Mouse (Mus musculus): Measurements from ENCODE around the gene Armc3. TPM values are rescaled to one million over a fixed set of nuclear protein-coding genes. Genes with fewer than 3 reads are reported as not detected.

Gene Armc3
- polyA plus RNA-seq (2016; fragmentation: Nextera tagmentation; extraction: Ambion mirVana): 0.40 and 0.51 TPM in 2 replicates

- no peaks in the 10 kb centered on the region for H3K9me3 ChIP-seq (replicated peaks)
- DNase-seq (ENCODE audit: low spot score): peak; percentile 90
Measured at GRCm38 (mm10) chr2:19198452-19199365, at the start of gene Armc3. Gene Armc3, plus strand, starts transcription at chr2:19199302.

DNA sequence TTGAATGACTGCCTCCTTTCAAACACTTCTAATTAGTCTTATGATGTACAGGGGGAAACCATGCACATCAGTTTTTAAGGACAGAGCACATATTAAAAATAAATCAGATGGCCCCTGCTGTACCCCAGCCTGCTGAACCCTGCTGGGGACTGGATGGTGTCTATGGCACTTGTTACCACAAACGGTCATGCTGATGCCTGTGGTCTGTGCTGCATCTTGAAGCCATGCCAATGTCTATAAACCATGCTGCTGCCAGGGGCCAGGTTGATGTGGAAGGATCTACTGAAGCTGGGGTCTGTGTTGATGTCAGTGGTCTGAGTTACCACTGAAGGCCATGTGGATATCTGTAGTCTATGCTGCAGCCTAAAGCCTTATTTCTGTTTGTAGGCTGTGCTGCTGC is 46.4 kb upstream of the Armc3 start:
- H3K4me3 ChIP-seq: no peak overlapping the region
- WGBS: 94% methylated on average over 1 of the region's 1 CpGs
- no peaks in the 10 kb centered on the region for H3K27me3 ChIP-seq (ENCODE audit: low read depth, poor library complexity, severe bottlenecking)
- no peaks in the 10 kb centered on the region for H3K9me3 ChIP-seq (replicated peaks)
- no peak for DNase-seq (ENCODE audit: low spot score)
- no peaks in the 10 kb centered on the region for H3K4me1 ChIP-seq
- H3K36me3 ChIP-seq: no peaks in the 10 kb centered on the region
- H3K27ac ChIP-seq (replicated peaks): no peak overlapping the region

More at GRCm38 (mm10) chr2:19198452-19199365, at the start of gene Armc3:
- peak within 1 kb of the TSS; percentile 55 for H3K4me3 ChIP-seq
- H3K4me1 ChIP-seq: peaks cover 12% of the 10 kb centered on the region
- no peaks in the 10 kb centered on the region for H3K36me3 ChIP-seq
- WGBS: 18% methylated on average over 24 of the region's 24 CpGs
- peak within 1 kb of the TSS; percentile 86 for H3K27ac ChIP-seq (replicated peaks)
- no peaks in the 10 kb centered on the region for H3K27me3 ChIP-seq (ENCODE audit: low read depth, poor library complexity, severe bottlenecking)

DNA sequence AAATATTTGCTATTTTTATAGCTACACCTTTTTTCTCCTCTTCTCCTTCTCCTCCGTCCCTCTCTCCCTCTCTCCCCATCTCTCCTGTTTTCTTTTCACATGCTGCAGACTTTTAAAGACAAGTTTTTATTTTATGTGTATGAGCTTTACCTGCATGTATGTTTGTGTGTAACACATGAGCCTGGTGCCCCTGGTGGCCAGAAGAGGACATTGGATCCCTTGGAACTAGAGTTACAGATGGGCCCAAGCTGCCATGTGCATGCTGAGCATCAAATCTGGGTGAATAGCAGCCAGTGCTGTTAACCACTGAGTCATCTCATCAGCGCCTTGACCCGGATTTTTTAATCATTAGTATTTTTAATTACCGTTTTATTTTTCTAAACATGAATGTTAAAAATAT is 42.9 kb upstream of the Armc3 start:
- no peak overlapping the region for H3K27ac ChIP-seq (replicated peaks)
- 79% methylated on average over 4 of the region's 4 CpGs for WGBS
- H3K4me3 ChIP-seq: no peak overlapping the region
- no peaks in the 10 kb centered on the region for H3K36me3 ChIP-seq
- peaks cover 6% of the 10 kb centered on the region for H3K4me1 ChIP-seq
- H3K27me3 ChIP-seq (ENCODE audit: low read depth, poor library complexity, severe bottlenecking): no peaks in the 10 kb centered on the region
- no peaks in the 10 kb centered on the region for H3K9me3 ChIP-seq (replicated peaks)
- DNase-seq (ENCODE audit: low spot score): no peak

DNA sequence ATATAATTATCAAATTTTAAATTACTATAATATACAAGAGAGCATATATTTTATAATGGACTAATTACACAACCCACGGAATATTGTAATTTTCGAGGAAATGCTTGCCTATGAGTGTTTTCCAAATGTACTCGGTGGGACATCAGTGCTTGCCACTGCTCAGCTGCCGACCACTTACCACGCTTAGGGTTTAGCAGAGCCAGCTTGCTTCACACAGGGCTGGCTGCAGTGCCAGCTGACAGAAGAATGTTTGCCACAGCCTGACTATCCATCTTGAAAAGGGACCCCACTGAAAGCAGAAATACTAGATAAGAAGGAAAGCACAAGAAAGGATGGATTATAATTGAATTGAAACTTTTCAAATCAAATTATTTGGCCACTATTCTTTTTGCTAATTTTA is 39.6 kb upstream of the Armc3 start:
- no peaks in the 10 kb centered on the region for H3K9me3 ChIP-seq (replicated peaks)
- H3K4me3 ChIP-seq: no peak overlapping the region
- H3K27me3 ChIP-seq (ENCODE audit: low read depth, poor library complexity, severe bottlenecking): no peaks in the 10 kb centered on the region
- no peaks in the 10 kb centered on the region for H3K36me3 ChIP-seq
- no peak overlapping the region for H3K27ac ChIP-seq (replicated peaks)
- WGBS: 73% methylated on average over 5 of the region's 5 CpGs
- peaks cover 6% of the 10 kb centered on the region for H3K4me1 ChIP-seq
- DNase-seq (ENCODE audit: low spot score): no peak

DNA sequence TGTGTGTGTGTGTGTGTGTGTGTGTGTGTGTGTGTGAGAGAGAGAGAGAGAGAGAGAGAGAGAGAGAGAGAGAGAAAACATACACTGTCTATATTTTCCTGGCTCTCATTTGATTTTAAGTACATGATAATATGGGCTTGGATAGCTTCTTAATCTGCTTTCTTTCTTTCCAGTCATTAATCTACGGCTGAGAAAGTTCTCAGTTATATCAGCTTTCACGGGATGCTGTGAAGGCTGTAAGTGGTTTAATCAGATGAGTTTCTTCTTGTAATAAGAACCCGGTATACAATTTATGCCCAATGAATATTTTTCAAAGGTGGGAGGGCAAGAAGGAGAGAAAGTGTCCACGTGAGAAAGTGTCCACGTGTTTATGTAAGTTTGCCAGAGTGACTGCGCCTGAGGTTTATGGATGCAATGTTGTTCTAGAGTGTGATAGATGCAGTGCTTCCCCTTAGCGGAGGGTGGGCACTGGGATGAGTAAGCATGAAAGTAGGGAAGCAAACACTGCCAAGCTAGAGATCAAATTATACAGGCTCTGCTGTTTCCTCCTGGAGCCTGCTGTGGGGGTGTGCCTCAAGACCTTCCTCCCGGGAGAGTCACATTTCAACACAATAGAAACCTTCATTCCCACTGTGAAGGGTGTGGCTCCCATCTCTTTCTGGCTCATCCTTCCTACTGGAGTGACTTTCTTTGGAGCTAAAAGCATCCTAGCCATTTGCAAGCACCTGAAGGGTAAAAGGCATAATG is 38.6 kb upstream of the Armc3 start:
- WGBS: 22% methylated on average over 8 of the region's 8 CpGs
- H3K9me3 ChIP-seq (replicated peaks): no peaks in the 10 kb centered on the region
- no peak overlapping the region for H3K27ac ChIP-seq (replicated peaks)
- H3K36me3 ChIP-seq: no peaks in the 10 kb centered on the region
- no peak overlapping the region for H3K4me3 ChIP-seq
- no peak for DNase-seq (ENCODE audit: low spot score)
- peaks cover 6% of the 10 kb centered on the region for H3K4me1 ChIP-seq
- H3K27me3 ChIP-seq (ENCODE audit: low read depth, poor library complexity, severe bottlenecking): no peaks in the 10 kb centered on the region

- H3K4me3 ChIP-seq: no peak overlapping the region
- WGBS: 94% methylated on average over 1 of the region's 1 CpGs
Measured at GRCm38 (mm10) chr2:19164234-19164633, 34.9 kb upstream of the Armc3 start.

GRCm38 (mm10) chr2:19176827-19177236 is 22.3 kb upstream of the Armc3 start:
- H3K9me3 ChIP-seq (replicated peaks): no peaks in the 10 kb centered on the region
- H3K27ac ChIP-seq (replicated peaks): no peak overlapping the region
- no peaks in the 10 kb centered on the region for H3K27me3 ChIP-seq (ENCODE audit: low read depth, poor library complexity, severe bottlenecking)
- peaks cover 6% of the 10 kb centered on the region; the same call in 1 of the 2 replicates for H3K4me1 ChIP-seq
- no peaks in the 10 kb centered on the region for H3K36me3 ChIP-seq
- H3K4me3 ChIP-seq: no peak overlapping the region
- WGBS: 47% methylated on average over 1 of the region's 1 CpGs
- DNase-seq (ENCODE audit: low spot score): no peak

More at GRCm38 (mm10) chr2:19164234-19164633, 34.9 kb upstream of the Armc3 start:
- peaks cover 6% of the 10 kb centered on the region for H3K4me1 ChIP-seq
- H3K27me3 ChIP-seq (ENCODE audit: low read depth, poor library complexity, severe bottlenecking): no peaks in the 10 kb centered on the region
- H3K27ac ChIP-seq (replicated peaks): no peak overlapping the region
- no peaks in the 10 kb centered on the region for H3K36me3 ChIP-seq
- no peak for DNase-seq (ENCODE audit: low spot score)
- H3K9me3 ChIP-seq (replicated peaks): no peaks in the 10 kb centered on the region

DNA sequence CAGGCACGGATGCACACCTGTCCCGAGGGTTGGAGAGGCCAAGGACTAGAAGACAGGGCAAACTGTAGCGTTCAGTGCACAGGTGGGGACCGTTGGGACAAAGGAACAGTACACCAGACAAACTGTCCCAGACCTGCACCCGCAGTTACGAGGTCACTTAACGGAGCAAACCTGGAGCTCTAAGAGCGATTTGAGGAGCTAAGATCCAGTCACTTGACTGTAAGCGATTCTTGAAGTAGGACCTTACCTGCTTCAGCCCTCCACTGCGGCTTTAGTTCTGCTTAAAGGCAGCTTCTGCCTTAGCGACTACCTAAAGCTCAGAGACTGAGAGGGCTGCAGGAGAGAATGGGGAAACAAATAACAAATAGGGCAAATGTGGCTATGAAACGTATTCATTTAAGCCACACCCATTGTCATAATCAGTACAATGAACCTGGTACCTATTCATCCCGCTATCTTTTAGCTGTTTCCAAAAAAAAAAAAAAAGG is 308 bp downstream of the Armc3 start:
- H3K9me3 ChIP-seq (replicated peaks): no peaks in the 10 kb centered on the region
- H3K27ac ChIP-seq (replicated peaks): peak overlapping the region; percentile 86
- 29% methylated on average over 13 of the region's 13 CpGs for WGBS
- peaks cover 12% of the 10 kb centered on the region for H3K4me1 ChIP-seq
- peak overlapping the region; percentile 55 for H3K4me3 ChIP-seq
- no peaks in the 10 kb centered on the region for H3K36me3 ChIP-seq
- no peak for DNase-seq (ENCODE audit: low spot score)
- H3K27me3 ChIP-seq (ENCODE audit: low read depth, poor library complexity, severe bottlenecking): no peaks in the 10 kb centered on the region

DNA sequence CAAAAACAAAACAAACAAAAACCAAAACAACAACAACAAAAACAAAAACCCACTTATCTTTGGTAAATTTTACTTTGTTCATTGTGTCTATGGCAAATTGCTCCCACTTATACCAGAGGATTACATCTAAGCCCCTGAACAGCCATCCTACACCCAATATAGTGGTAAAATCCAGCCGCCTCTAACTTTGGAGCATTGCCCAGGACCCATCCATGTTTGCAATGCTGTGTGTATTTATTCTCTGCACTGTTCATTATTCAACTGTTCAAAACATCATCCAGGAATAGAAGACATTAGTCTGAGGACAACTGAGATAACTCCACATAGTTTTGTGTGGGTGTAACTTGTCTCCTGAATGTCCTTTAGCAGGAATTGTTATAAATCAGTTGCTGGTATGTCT is 1.0 kb downstream of the Armc3 start:
- H3K27ac ChIP-seq (replicated peaks): no peak overlapping the region
- H3K27me3 ChIP-seq (ENCODE audit: low read depth, poor library complexity, severe bottlenecking): no peaks in the 10 kb centered on the region
- no peaks in the 10 kb centered on the region for H3K9me3 ChIP-seq (replicated peaks)
- no peak for DNase-seq (ENCODE audit: low spot score)
- H3K36me3 ChIP-seq: no peaks in the 10 kb centered on the region
- 86% methylated on average over 1 of the region's 1 CpGs for WGBS
- peaks cover 12% of the 10 kb centered on the region for H3K4me1 ChIP-seq
- no peak overlapping the region for H3K4me3 ChIP-seq

- no peaks in the 10 kb centered on the region for H3K36me3 ChIP-seq
- peaks cover 12% of the 10 kb centered on the region for H3K4me1 ChIP-seq
- no peak for DNase-seq (ENCODE audit: low spot score)
- WGBS: 91% methylated on average over 2 of the region's 2 CpGs
- H3K4me3 ChIP-seq: no peak overlapping the region
- H3K27me3 ChIP-seq (ENCODE audit: low read depth, poor library complexity, severe bottlenecking): no peaks in the 10 kb centered on the region
- H3K9me3 ChIP-seq (replicated peaks): no peaks in the 10 kb centered on the region
- H3K27ac ChIP-seq (replicated peaks): no peak overlapping the region
Measured at GRCm38 (mm10) chr2:19201682-19202081, 2.6 kb downstream of the Armc3 start.

- H3K4me1 ChIP-seq: no peaks in the 10 kb centered on the region
- no peaks in the 10 kb centered on the region for H3K36me3 ChIP-seq
- 84% methylated on average over 5 of the region's 5 CpGs for WGBS
- H3K9me3 ChIP-seq (replicated peaks): no peaks in the 10 kb centered on the region
- DNase-seq (ENCODE audit: low spot score): no peak
- H3K27me3 ChIP-seq (ENCODE audit: low read depth, poor library complexity, severe bottlenecking): no peaks in the 10 kb centered on the region
- H3K27ac ChIP-seq (replicated peaks): no peak overlapping the region
- no peak overlapping the region for H3K4me3 ChIP-seq
Measured at GRCm38 (mm10) chr2:19234305-19234704, 35.2 kb downstream of the Armc3 start.

GRCm38 (mm10) chr2:19235193-19235592 is 36.1 kb downstream of the Armc3 start:
- no peaks in the 10 kb centered on the region for H3K4me1 ChIP-seq
- no peak overlapping the region for H3K4me3 ChIP-seq
- H3K27me3 ChIP-seq (ENCODE audit: low read depth, poor library complexity, severe bottlenecking): no peaks in the 10 kb centered on the region
- no peak overlapping the region for H3K27ac ChIP-seq (replicated peaks)
- no peak for DNase-seq (ENCODE audit: low spot score)
- 91% methylated on average over 2 of the region's 2 CpGs for WGBS
- no peaks in the 10 kb centered on the region for H3K9me3 ChIP-seq (replicated peaks)
- no peaks in the 10 kb centered on the region for H3K36me3 ChIP-seq

DNA sequence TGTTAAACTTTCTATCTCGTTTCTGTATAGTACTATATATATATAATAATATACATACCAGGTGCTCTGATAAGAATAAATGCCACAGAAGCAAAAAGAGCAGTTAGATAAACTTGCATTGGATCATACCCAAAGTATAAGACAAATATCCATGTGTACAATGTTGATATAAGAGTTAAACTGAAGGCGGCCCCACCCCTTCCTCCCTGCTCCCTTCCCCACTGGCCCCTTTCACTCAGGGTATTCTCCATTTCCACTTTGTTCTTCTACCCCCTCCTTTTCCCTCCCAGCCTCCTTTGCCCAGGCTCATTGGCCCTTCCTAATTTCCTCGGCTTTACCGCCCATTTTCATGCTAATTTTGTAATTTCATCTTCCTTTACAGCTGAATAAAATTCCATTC is 36.5 kb downstream of the Armc3 start:
- H3K4me1 ChIP-seq: no peaks in the 10 kb centered on the region
- H3K36me3 ChIP-seq: no peaks in the 10 kb centered on the region
- 82% methylated on average over 4 of the region's 4 CpGs for WGBS
- no peaks in the 10 kb centered on the region for H3K9me3 ChIP-seq (replicated peaks)
- no peak overlapping the region for H3K27ac ChIP-seq (replicated peaks)
- DNase-seq (ENCODE audit: low spot score): no peak
- no peak overlapping the region for H3K4me3 ChIP-seq
- H3K27me3 ChIP-seq (ENCODE audit: low read depth, poor library complexity, severe bottlenecking): no peaks in the 10 kb centered on the region

All from midbrain, embryonic 10.5 days (tissue).